Mouse (Mus musculus) Patski (cell line): ENCODE measurements around the gene Ulk4. TPM values are rescaled to one million over a fixed set of nuclear protein-coding genes. Genes with fewer than 3 reads are reported as not detected.

Experiments used
- ATAC-seq: fragments of 100-300 bp; one replicate; pipeline ENCODE4 v1.8.0; 2021
- CTCF ChIA-PET: fragments of 350-600 bp; sonication (Branson Sonifier 250); formaldehyde crosslinking; loops from one replicate; lab custom pipeline; 2022; ENCODE audit warnings: inconsistent platforms; lab: Charles Lee
- POLR2A ChIA-PET: fragments of 350-600 bp; sonication (Branson Sonifier 250); formaldehyde crosslinking; loops from one replicate; lab custom pipeline; 2022; ENCODE audit warnings: antibody characterized with exemption, inconsistent platforms; lab: Charles Lee
- DNase-seq: peaks from one replicate; pipeline ENCODE4 v3.0.0-alpha.2; 2011; ENCODE audit warnings: low read depth, low spot score
- H3K27me3 ChIP-seq: fragments of 371-371 bp; one replicate; pipeline ENCODE4 v1.5.1; 2021
- CTCF ChIP-seq: fragments of 100-300 bp; IDR thresholded peaks from one replicate; pipeline ENCODE4 v1.5.1; 2021
- in situ Hi-C: fragments of 300-500 bp; cut with MboI; formaldehyde crosslinking; loops from 3 replicates; pipeline ENCODE4 v1.11.1; 2018; ENCODE audit warnings: low pct_unique_long_range_greater_than_20kb, mixed read lengths
- polyA plus RNA-seq: library from polyadenylated mRNA; unstranded; gene quantifications from one replicate; pipeline ENCODE4 v1.2.3, GENCODE M21; 2021

Gene Ulk4
- polyA plus RNA-seq, 1 experiment from 2014 or later = 6.2 TPM

GRCm38 (mm10) chr9:121117936-121118335, 159.1 kb downstream of the Ulk4 start:
- no peak for ATAC-seq
- no peaks in the 10 kb centered on the region for H3K27me3 ChIP-seq
- in situ Hi-C loops = loop anchor here (10.0 kb wide), 1 partner anchor 77 kb away; no protein-coding TSS in a partner anchor
- ChIA-PET CTCF (no interaction called here), POLR2A (no interaction called here)
- no peak for TF ChIP-seq CTCF
- DNase-seq = no peak

GRCm38 (mm10) chr9:121112131-121112530, 164.9 kb downstream of the Ulk4 start:
- DNase-seq (no peak), ATAC-seq (no peak)
- ChIA-PET CTCF (interaction anchor here (0.8 to 1.6 kb wide), 3 partner anchors 9 to 103 kb away, joined by 3 read pairs; no protein-coding TSS in a partner anchor), POLR2A (no interaction called here)
- TF ChIP-seq CTCF = no peak
- in situ Hi-C loops = loop anchor here (10.0 kb wide), 1 partner anchor 83 kb away; no protein-coding TSS in a partner anchor
- H3K27me3 ChIP-seq = no peaks in the 10 kb centered on the region

GRCm38 (mm10) chr9:121108110-121108509, 168.9 kb downstream of the Ulk4 start:
- in situ Hi-C loops = loop anchor here (5.0 to 10.0 kb wide), 3 partner anchors 54 to 506 kb away; no protein-coding TSS in a partner anchor
- ATAC-seq = peak; percentile 60
- TF ChIP-seq CTCF = peak; percentile 87
- ChIA-PET CTCF (interaction anchor here (0.6 to 2.2 kb wide), 8 partner anchors 15 to 333 kb away, joined by 3 to 7 read pairs (median 3); no protein-coding TSS in a partner anchor), POLR2A (interaction anchor here (0.6 to 1.2 kb wide), 2 partner anchors 31 to 509 kb away, joined by 3 read pairs; no protein-coding TSS in a partner anchor)
- no peak for DNase-seq
- H3K27me3 ChIP-seq = no peaks in the 10 kb centered on the region

GRCm38 (mm10) chr9:121107643-121108042, 169.4 kb downstream of the Ulk4 start:
- TF ChIP-seq CTCF = no peak
- in situ Hi-C loops = loop anchor here (5.0 to 10.0 kb wide), 3 partner anchors 55 to 505 kb away; no protein-coding TSS in a partner anchor
- H3K27me3 ChIP-seq = no peaks in the 10 kb centered on the region
- ATAC-seq = peak; percentile 80
- ChIA-PET CTCF (interaction anchor here (1.1 to 2.2 kb wide), 7 partner anchors 14 to 143 kb away, joined by 3 to 7 read pairs (median 3); no protein-coding TSS in a partner anchor), POLR2A (interaction anchor here (0.6 to 1.2 kb wide), 2 partner anchors 32 to 508 kb away, joined by 3 read pairs; no protein-coding TSS in a partner anchor)
- DNase-seq = peak; percentile 83

GRCm38 (mm10) chr9:121107101-121107500, 169.9 kb downstream of the Ulk4 start:
- in situ Hi-C loops = loop anchor here (5.0 to 10.0 kb wide), 3 partner anchors 55 to 505 kb away; no protein-coding TSS in a partner anchor
- POLR2A ChIA-PET = interaction anchor here (1.2 kb wide), 1 partner anchor 508 kb away, joined by 3 read pairs; no protein-coding TSS in a partner anchor

GRCm38 (mm10) chr9:121101516-121101915, 175.5 kb downstream of the Ulk4 start:
- TF ChIP-seq CTCF = no peak
- in situ Hi-C loops = loop anchor here (10.0 kb wide), 1 partner anchor 143 kb away; no protein-coding TSS in a partner anchor
- no peaks in the 10 kb centered on the region for H3K27me3 ChIP-seq
- ATAC-seq = no peak
- DNase-seq = no peak
- CTCF ChIA-PET = no interaction called here
- POLR2A ChIA-PET = interaction anchor here (0.7 kb wide), 1 partner anchor 102 kb away, joined by 4 read pairs; no protein-coding TSS in a partner anchor

More at GRCm38 (mm10) chr9:121107101-121107500, 169.9 kb downstream of the Ulk4 start:
- peak; percentile 10 for ATAC-seq
- TF ChIP-seq CTCF = no peak
- no peaks in the 10 kb centered on the region for H3K27me3 ChIP-seq
- DNase-seq = no peak
- CTCF ChIA-PET = interaction anchor here (1.0 to 2.2 kb wide), 5 partner anchors 10 to 33 kb away, joined by 3 to 6 read pairs (median 3); no protein-coding TSS in a partner anchor

GRCm38 (mm10) chr9:121099453-121099852, 177.5 kb downstream of the Ulk4 start:
- ChIA-PET POLR2A (interaction anchor here (0.6 to 1.0 kb wide), 2 partner anchors 116 to 744 kb away, joined by 3 to 4 read pairs; no protein-coding TSS in a partner anchor), CTCF (interaction anchor here (1.0 kb wide), 1 partner anchor 8 kb away, joined by 3 read pairs; no protein-coding TSS in a partner anchor)
- DNase-seq = no peak
- no peaks in the 10 kb centered on the region for H3K27me3 ChIP-seq
- in situ Hi-C loops = no loop called here
- no peak for ATAC-seq
- TF ChIP-seq CTCF = no peak

GRCm38 (mm10) chr9:121093760-121094159, 183.2 kb downstream of the Ulk4 start:
- in situ Hi-C loops = no loop called here

GRCm38 (mm10) chr9:121092568-121092967, 184.4 kb downstream of the Ulk4 start:
- ATAC-seq = no peak
- no peak for DNase-seq
- H3K27me3 ChIP-seq = no peaks in the 10 kb centered on the region
- ChIA-PET POLR2A (no interaction called here), CTCF (interaction anchor here (1.2 kb wide), 1 partner anchor 16 kb away, joined by 4 read pairs; no protein-coding TSS in a partner anchor)
- TF ChIP-seq CTCF = no peak
- in situ Hi-C loops = no loop called here

More at GRCm38 (mm10) chr9:121093760-121094159, 183.2 kb downstream of the Ulk4 start:
- CTCF ChIA-PET = interaction anchor here (1.1 to 1.8 kb wide), 3 partner anchors 9 to 19 kb away, joined by 3 to 4 read pairs (median 4); no protein-coding TSS in a partner anchor
- peak; percentile 65 for ATAC-seq
- TF ChIP-seq CTCF = no peak
- no peaks in the 10 kb centered on the region for H3K27me3 ChIP-seq
- DNase-seq = no peak
- POLR2A ChIA-PET = no interaction called here

GRCm38 (mm10) chr9:121091016-121091735, 185.8 kb downstream of the Ulk4 start:
- CTCF ChIA-PET = interaction anchor here (1.1 to 1.7 kb wide), 4 partner anchors 9 to 27 kb away, joined by 3 to 4 read pairs (median 3); no protein-coding TSS in a partner anchor
- POLR2A ChIA-PET = no interaction called here
- no peak for TF ChIP-seq CTCF
- ATAC-seq (no peak), DNase-seq (no peak)
- H3K27me3 ChIP-seq = no peaks in the 10 kb centered on the region
- in situ Hi-C loops = no loop called here
